Mouse (Mus musculus) CD4-positive, CD25-positive, alpha-beta regulatory T cell, adult 4 months (primary cell): Measurements from ENCODE around the gene Pacs2. TPM values are rescaled to one million over a fixed set of nuclear protein-coding genes. Genes with fewer than 3 reads are reported as not detected.

Experiments used
- polyA plus RNA-seq, 2 experiments: library from polyadenylated mRNA; unstranded; fragments of 100-300 nt; shearing (Covaris generic); gene quantifications; one replicate each; pipeline ENCODE4 v1.2.1; 2017

Gene Pacs2
- polyA plus RNA-seq, 2 experiments from 2014 or later = 5.8 to 7.3 TPM

Other genes starting within 250 kb of the Pacs2 start
- not detected for gene Ahnak2, start 211.9 kb upstream of the Pacs2 start, polyA plus RNA-seq
- gene Clba1, start 205.6 kb upstream of the Pacs2 start, polyA plus RNA-seq = under 1 TPM in 1 of 2 experiments, not detected in 1; 0.22 TPM
- 10 to 100 TPM; 70.5 to 85.8 TPM for gene Cdca4, start 185.1 kb upstream of the Pacs2 start, polyA plus RNA-seq
- gene Gpr132, start 146.3 kb upstream of the Pacs2 start, polyA plus RNA-seq = 100 to 1,000 TPM in 1 of 2 experiments, 10 to 100 TPM in 1; 79.5 to 107 TPM
- gene Jag2, start 84.7 kb upstream of the Pacs2 start, polyA plus RNA-seq = 1 to 10 TPM; 1.1 to 2.0 TPM
- 10 to 100 TPM; 38.1 to 42.5 TPM for gene Nudt14, start 72.4 kb upstream of the Pacs2 start, polyA plus RNA-seq
- gene Btbd6, start 38.0 kb upstream of the Pacs2 start, polyA plus RNA-seq = 1 to 10 TPM; 7.8 to 8.7 TPM
- gene Brf1, start 13.8 kb upstream of the Pacs2 start, polyA plus RNA-seq = 10 to 100 TPM; 26.9 to 32.7 TPM
- gene Tex22, start 60.0 kb downstream of the Pacs2 start, polyA plus RNA-seq = not detected
- gene Mta1, start 83.8 kb downstream of the Pacs2 start, polyA plus RNA-seq = 10 to 100 TPM in 1 of 2 experiments, 1 to 10 TPM in 1; 9.6 to 15.1 TPM
- 1 to 10 TPM; 5.7 to 6.9 TPM for gene Crip2, start 125.7 kb downstream of the Pacs2 start, polyA plus RNA-seq
- 1,000 to 10,000 TPM in 1 of 2 experiments, 100 to 1,000 TPM in 1; 784 to 1,045 TPM for gene Crip1, start 131.8 kb downstream of the Pacs2 start, polyA plus RNA-seq
- 1 to 10 TPM; 1.5 to 3.3 TPM for gene Tedc1, start 141.9 kb downstream of the Pacs2 start, polyA plus RNA-seq
- not detected for gene Tmem121, start 171.4 kb downstream of the Pacs2 start, polyA plus RNA-seq